Mouse (Mus musculus) embryonic facial prominence, embryonic 15.5 days (tissue): ENCODE data around the gene Mesp1. TPM values are rescaled to one million over a fixed set of nuclear protein-coding genes. Genes with fewer than 3 reads are reported as not detected.
"Not testable (repeated sequence)": the region's sequence is repeated elsewhere in the genome, so short reads cannot be mapped to it uniquely, and the experiment has no call there.

ENCODE experiments used
- ATAC-seq: fragments of 200-750 bp; cut with Nextera tagmentation; 2 replicates; pipeline ENCODE4 v1.8.0; 2017; ENCODE audit warnings: low read depth, moderate TSS enrichment; ENCODE audit not compliant: insufficient number of reproducible peaks, low FRiP score, low TSS enrichment
- H3K27ac ChIP-seq: fragments of 300-500 bp; sonication (generic); replicated peaks from 2 replicates; pipeline ENCODE4 v1.5.1; 2015; ENCODE audit warnings: mild to moderate bottlenecking, inconsistent platforms
- H3K27me3 ChIP-seq: fragments of 300-500 bp; sonication (generic); 2 replicates; pipeline ENCODE4 v1.6.1; 2015; ENCODE audit warnings: inconsistent platforms
- H3K36me3 ChIP-seq: fragments of 300-500 bp; sonication (generic); 2 replicates; pipeline ENCODE4 v1.6.1; 2015; ENCODE audit warnings: mild to moderate bottlenecking, inconsistent platforms
- H3K4me1 ChIP-seq: fragments of 300-500 bp; sonication (generic); 2 replicates; pipeline ENCODE4 v1.6.1; 2015; ENCODE audit warnings: inconsistent platforms
- H3K4me2 ChIP-seq: fragments of 300-500 bp; sonication (generic); replicated peaks from 2 replicates; pipeline ENCODE4 v1.6.1; 2015; ENCODE audit warnings: mild to moderate bottlenecking, inconsistent platforms
- H3K4me3 ChIP-seq: fragments of 300-500 bp; sonication (generic); replicated peaks from 2 replicates; pipeline ENCODE4 v1.5.1; 2015; ENCODE audit warnings: mild to moderate bottlenecking, inconsistent platforms
- H3K9ac ChIP-seq: fragments of 300-500 bp; sonication (generic); 2 replicates; pipeline ENCODE4 v1.6.1; 2015; ENCODE audit warnings: inconsistent platforms
- H3K9me3 ChIP-seq: fragments of 300-500 bp; sonication (generic); replicated peaks from 2 replicates; pipeline ENCODE4 v1.6.1; 2016; ENCODE audit warnings: inconsistent platforms
- WGBS: fragments of 180-500 bp; shearing (Covaris S2); methylation state at CpG from one replicate; pipeline ENCODE4 v1.1.7; 2015; 5-methylcytosine and 5-hydroxymethylcytosine counted together
- polyA plus RNA-seq: library from polyadenylated mRNA; unstranded; fragments of >200 nt; fragmentation: Nextera tagmentation; extraction: Ambion mirVana; gene quantifications from 2 replicates; pipeline ENCODE4 v1.2.1, GENCODE M21; 2015

The Mesp1 gene
- polyA plus RNA-seq, 1 experiment from 2014 or later = 0.12 TPM

- not testable (repeated sequence) for H3K4me2 ChIP-seq, H3K4me3 ChIP-seq, H3K9me3 ChIP-seq, H3K36me3 ChIP-seq, H3K9ac ChIP-seq, ATAC-seq, H3K27ac ChIP-seq
- Histone ChIP-seq H3K4me1 (peaks cover 13% of the 10 kb centered on the region), H3K27me3 (peaks cover 53% of the 10 kb centered on the region)
- WGBS = 28% methylated on average over 2 of the region's 2 CpGs
Measured at GRCm38 (mm10) chr7:79789812-79790211, 3.8 kb downstream of the Mesp1 start.

- Histone ChIP-seq H3K4me3 (no peak overlapping the region), H3K4me2 (no peak overlapping the region), H3K9me3 (no peaks in the 10 kb centered on the region), H3K4me1 (peaks cover under 1% of the 10 kb centered on the region; the same call in 1 of the 2 replicates), H3K27me3 (peaks cover 20% of the 10 kb centered on the region), H3K27ac (no peak overlapping the region), H3K36me3 (no peaks in the 10 kb centered on the region), H3K9ac (no peak overlapping the region)
- ATAC-seq = no peak
- 20% methylated on average over 6 of the region's 6 CpGs for WGBS
Measured at GRCm38 (mm10) chr7:79786295-79786694, 7.3 kb downstream of the Mesp1 start.

GRCm38 (mm10) chr7:79782516-79782855 is 11.1 kb downstream of the Mesp1 start:
- 78% methylated on average over 2 of the region's 2 CpGs for WGBS
- Histone ChIP-seq H3K4me3 (no peak overlapping the region), H3K36me3 (no peaks in the 10 kb centered on the region), H3K9me3 (no peaks in the 10 kb centered on the region), H3K9ac (no peak overlapping the region), H3K4me2 (no peak overlapping the region), H3K27me3 (no peaks in the 10 kb centered on the region; the same call in 1 of the 2 replicates), H3K27ac (no peak overlapping the region), H3K4me1 (peaks cover 7% of the 10 kb centered on the region; the same call in 1 of the 2 replicates)
- no peak for ATAC-seq

GRCm38 (mm10) chr7:79781826-79782515 is 11.6 kb downstream of the Mesp1 start:
- peaks cover 7% of the 10 kb centered on the region; the same call in 1 of the 2 replicates for H3K4me1 ChIP-seq
- no peak overlapping the region for H3K4me3 ChIP-seq
- ATAC-seq = no peak
- no peak overlapping the region for H3K9ac ChIP-seq
- no peak overlapping the region for H3K4me2 ChIP-seq
- H3K9me3 ChIP-seq = no peaks in the 10 kb centered on the region
- 78% methylated on average over 11 of the region's 11 CpGs for WGBS
- H3K27me3 ChIP-seq = no peaks in the 10 kb centered on the region
- H3K36me3 ChIP-seq = no peaks in the 10 kb centered on the region
- no peak overlapping the region for H3K27ac ChIP-seq

- no peak overlapping the region for H3K9ac ChIP-seq
- peaks cover 7% of the 10 kb centered on the region; the same call in 1 of the 2 replicates for H3K4me1 ChIP-seq
- peak; percentile 39; the same call in 1 of the 2 replicates for ATAC-seq
- H3K9me3 ChIP-seq = no peaks in the 10 kb centered on the region
- H3K4me3 ChIP-seq = peak overlapping the region; percentile 33
- WGBS = 27% methylated on average over 16 of the region's 16 CpGs
- H3K27me3 ChIP-seq = 0 out of 2 replicates have a peak, but pooled peaks cover 3% of the 10 kb centered on the region
- H3K4me2 ChIP-seq = peak overlapping the region; percentile 52
- no peak overlapping the region for H3K27ac ChIP-seq
- H3K36me3 ChIP-seq = no peaks in the 10 kb centered on the region
Measured at GRCm38 (mm10) chr7:79780647-79781626, 12.7 kb downstream of the Mesp1 start.

- H3K4me3 ChIP-seq = no peak overlapping the region
- ATAC-seq = no peak
- no peak overlapping the region for H3K9ac ChIP-seq
- H3K27ac ChIP-seq = no peak overlapping the region
- H3K4me2 ChIP-seq = no peak overlapping the region
- H3K36me3 ChIP-seq = no peaks in the 10 kb centered on the region
- 49% methylated on average over 15 of the region's 15 CpGs for WGBS
- peaks cover 3% of the 10 kb centered on the region; the same call in 1 of the 2 replicates for H3K27me3 ChIP-seq
- no peaks in the 10 kb centered on the region for H3K4me1 ChIP-seq
- no peaks in the 10 kb centered on the region for H3K9me3 ChIP-seq
Measured at GRCm38 (mm10) chr7:79771561-79772512, 21.8 kb downstream of the Mesp1 start.

GRCm38 (mm10) chr7:79769664-79770063 is 23.9 kb downstream of the Mesp1 start:
- 74% methylated on average over 3 of the region's 3 CpGs for WGBS
- ATAC-seq = no peak

GRCm38 (mm10) chr7:79765991-79766390 is 27.6 kb downstream of the Mesp1 start:
- no peak overlapping the region for H3K4me3 ChIP-seq
- H3K36me3 ChIP-seq = no peaks in the 10 kb centered on the region
- H3K4me1 ChIP-seq = no peaks in the 10 kb centered on the region
- no peak overlapping the region for H3K9ac ChIP-seq
- H3K27me3 ChIP-seq = no peaks in the 10 kb centered on the region
- H3K27ac ChIP-seq = no peak overlapping the region
- H3K9me3 ChIP-seq = no peaks in the 10 kb centered on the region
- WGBS = 38% methylated on average over 1 of the region's 1 CpGs
- no peak for ATAC-seq
- H3K4me2 ChIP-seq = no peak overlapping the region

More at GRCm38 (mm10) chr7:79769664-79770063, 23.9 kb downstream of the Mesp1 start:
- no peaks in the 10 kb centered on the region; the same call in 1 of the 2 replicates for H3K27me3 ChIP-seq
- no peaks in the 10 kb centered on the region for H3K9me3 ChIP-seq
- no peak overlapping the region for H3K9ac ChIP-seq
- no peak overlapping the region for H3K27ac ChIP-seq
- H3K4me2 ChIP-seq = no peak overlapping the region
- H3K4me1 ChIP-seq = no peaks in the 10 kb centered on the region
- no peak overlapping the region for H3K4me3 ChIP-seq
- no peaks in the 10 kb centered on the region for H3K36me3 ChIP-seq

- 75% methylated on average over 8 of the region's 8 CpGs for WGBS
- Histone ChIP-seq H3K9me3 (no peaks in the 10 kb centered on the region), H3K27me3 (no peaks in the 10 kb centered on the region), H3K4me3 (no peak overlapping the region), H3K4me2 (no peak overlapping the region), H3K27ac (no peak overlapping the region), H3K36me3 (no peaks in the 10 kb centered on the region), H3K4me1 (no peaks in the 10 kb centered on the region), H3K9ac (no peak overlapping the region)
- no peak for ATAC-seq
Measured at GRCm38 (mm10) chr7:79762106-79762505, 31.5 kb downstream of the Mesp1 start.

- no peak overlapping the region for H3K9ac ChIP-seq
- WGBS = 66% methylated on average over 5 of the region's 5 CpGs
- H3K27ac ChIP-seq = no peak overlapping the region
- no peak overlapping the region for H3K4me2 ChIP-seq
- no peaks in the 10 kb centered on the region for H3K4me1 ChIP-seq
- H3K36me3 ChIP-seq = no peaks in the 10 kb centered on the region
- no peak for ATAC-seq
- no peak overlapping the region for H3K4me3 ChIP-seq
- no peaks in the 10 kb centered on the region for H3K9me3 ChIP-seq
- no peaks in the 10 kb centered on the region for H3K27me3 ChIP-seq
Measured at GRCm38 (mm10) chr7:79761124-79761876, 32.3 kb downstream of the Mesp1 start.
